Mouse (Mus musculus): ENCODE measurements around the gene Cav3.

DNA sequence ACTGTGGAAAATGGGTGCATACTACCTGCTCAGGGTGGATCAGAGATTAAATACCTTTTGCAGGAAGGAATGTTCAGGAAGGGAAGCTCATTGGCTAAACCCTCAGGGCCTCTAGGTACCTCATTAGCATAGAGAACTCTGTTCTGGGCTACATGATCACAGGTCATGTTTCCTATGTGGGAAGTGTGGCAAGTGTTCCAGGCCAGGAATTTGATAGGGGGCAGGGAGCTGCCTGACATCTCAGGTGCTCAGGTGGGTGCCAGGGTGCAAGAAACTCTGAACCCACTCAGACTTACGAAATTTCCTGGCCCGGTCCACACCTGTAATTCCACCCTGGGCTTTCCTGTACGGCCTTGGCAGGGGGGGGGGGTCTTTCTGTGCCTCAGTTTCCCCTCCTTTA is 39.4 kb downstream of the Cav3 start:
- no peak for TF ChIP-seq CTCF (IDR thresholded peaks at IDR 0.05; ENCODE audit: low read depth, low read length)
- no peak for TF ChIP-seq EP300 (IDR thresholded peaks at IDR 0.05; ENCODE audit: insufficient read depth, low read depth, low read length)
